Mouse (Mus musculus): ENCODE results near the gene Mal. TPM values are rescaled to one million over a fixed set of nuclear protein-coding genes. Genes with fewer than 3 reads are reported as not detected.

The Mal gene
- polyA plus RNA-seq, 1 experiment from 2014 or later: 1.7 TPM

Other genes with a start within 250 kb of the Mal start
- 0.28 and 0.71 TPM in 2 replicates for gene Gpat2, start 231.5 kb downstream of the Mal start, polyA plus RNA-seq (2016; fragmentation: Nextera tagmentation; extraction: Ambion mirVana)
- gene Fahd2a, start 212.1 kb downstream of the Mal start, polyA plus RNA-seq (2016; fragmentation: Nextera tagmentation; extraction: Ambion mirVana): 24.5 and 27.8 TPM in 2 replicates
- gene Kcnip3, start 134.6 kb downstream of the Mal start, polyA plus RNA-seq (2016; fragmentation: Nextera tagmentation; extraction: Ambion mirVana): 1.7 and 2.1 TPM in 2 replicates
- 0.33 and 1.2 TPM in 2 replicates for gene Prom2, start 115.2 kb downstream of the Mal start, polyA plus RNA-seq (2016; fragmentation: Nextera tagmentation; extraction: Ambion mirVana)
- gene Zfp661, start 69.6 kb downstream of the Mal start, polyA plus RNA-seq (2016; fragmentation: Nextera tagmentation; extraction: Ambion mirVana): 2.8 and 4.4 TPM in 2 replicates
- 155 and 156 TPM in 2 replicates for gene Mrps5, start 69.5 kb downstream of the Mal start, polyA plus RNA-seq (2016; fragmentation: Nextera tagmentation; extraction: Ambion mirVana)
- 2.0 and 2.8 TPM in 2 replicates for gene Mall, start 73.2 kb upstream of the Mal start, polyA plus RNA-seq (2016; fragmentation: Nextera tagmentation; extraction: Ambion mirVana)
- 16.9 and 20.5 TPM in 2 replicates for gene Nphp1, start 132.2 kb upstream of the Mal start, polyA plus RNA-seq (2016; fragmentation: Nextera tagmentation; extraction: Ambion mirVana)
- gene Mtln, start 135.8 kb upstream of the Mal start, polyA plus RNA-seq (2016; fragmentation: Nextera tagmentation; extraction: Ambion mirVana): 33.8 and 35.4 TPM in 2 replicates
- 61.8 and 71.3 TPM in 2 replicates for gene Bub1, start 175.2 kb upstream of the Mal start, polyA plus RNA-seq (2016; fragmentation: Nextera tagmentation; extraction: Ambion mirVana)
- 0.39 and 0.51 TPM in 2 replicates for gene Acoxl, start 182.2 kb upstream of the Mal start, polyA plus RNA-seq (2016; fragmentation: Nextera tagmentation; extraction: Ambion mirVana)

Measured in heart, embryonic 10.5 days (tissue).